Mouse (Mus musculus): ENCODE measurements around the gene Itga10. TPM values are rescaled to one million over a fixed set of nuclear protein-coding genes. Genes with fewer than 3 reads are reported as not detected.
"Not testable (repeated sequence)": the region's sequence is repeated elsewhere in the genome, so short reads cannot be mapped to it uniquely, and the experiment has no call there.

Gene Itga10
- total RNA-seq, 2 experiments from 2014 or later: 2.3 to 2.5 TPM

DNA sequence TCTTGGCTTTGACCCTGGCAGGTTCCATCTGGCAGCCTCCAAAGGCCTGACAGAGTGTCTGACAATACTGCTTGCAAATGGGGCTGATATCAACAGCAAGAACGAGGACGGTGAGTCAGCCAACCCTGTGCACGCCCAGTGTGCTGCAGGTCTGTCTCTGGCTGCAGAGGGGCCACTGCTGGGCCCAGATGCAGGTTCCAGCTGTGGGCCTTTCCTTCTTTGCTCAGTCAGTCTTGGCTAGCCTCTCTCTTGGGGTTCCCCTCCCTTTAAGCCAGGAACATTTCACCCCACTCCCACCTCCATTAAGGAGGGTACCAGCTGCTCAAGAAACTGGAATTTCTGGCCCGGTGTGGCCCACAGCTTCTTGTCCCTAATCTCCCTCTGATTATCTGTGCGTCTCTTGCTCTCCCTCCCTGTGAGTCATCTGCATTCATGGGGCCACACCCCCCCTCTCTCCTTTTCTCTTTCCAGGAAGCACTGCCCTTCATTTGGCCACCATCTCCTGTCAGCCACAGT lies 33.8 kb downstream of the Itga10 start:
- DNase-seq (ENCODE audit: low spot score in 2 of 2): no peak

GRCm38 (mm10) chr3:96680269-96680956 lies 35.0 kb downstream of the Itga10 start:
- DNase-seq (ENCODE audit: low spot score in 2 of 2): no peak

DNA sequence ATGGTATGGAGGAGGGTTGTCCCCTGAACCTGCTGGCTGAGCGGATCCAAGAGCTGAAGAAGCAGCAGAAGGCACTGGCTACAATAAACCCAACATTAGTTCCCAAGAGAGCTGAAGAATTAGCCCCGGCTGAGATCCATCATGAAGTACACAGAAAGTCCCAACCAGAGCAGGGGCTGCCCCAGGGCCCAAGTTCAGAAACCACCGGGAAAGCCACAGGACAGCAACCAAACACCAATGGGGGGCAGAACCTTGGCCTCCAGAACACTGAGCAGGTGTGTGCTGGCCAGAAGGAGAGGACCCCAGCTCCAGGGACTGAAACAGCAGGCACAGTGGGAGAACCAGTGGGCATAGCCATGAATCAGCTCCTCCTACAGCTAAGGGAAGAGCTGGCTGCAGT lies 38.1 kb downstream of the Itga10 start:
- DNase-seq (ENCODE audit: low spot score in 2 of 2): no peak

- DNase-seq (ENCODE audit: low spot score in 2 of 2): no peak
These were observed 38.9 kb downstream of the Itga10 start for GRCm38 (mm10) chr3:96684151-96684821.

DNA sequence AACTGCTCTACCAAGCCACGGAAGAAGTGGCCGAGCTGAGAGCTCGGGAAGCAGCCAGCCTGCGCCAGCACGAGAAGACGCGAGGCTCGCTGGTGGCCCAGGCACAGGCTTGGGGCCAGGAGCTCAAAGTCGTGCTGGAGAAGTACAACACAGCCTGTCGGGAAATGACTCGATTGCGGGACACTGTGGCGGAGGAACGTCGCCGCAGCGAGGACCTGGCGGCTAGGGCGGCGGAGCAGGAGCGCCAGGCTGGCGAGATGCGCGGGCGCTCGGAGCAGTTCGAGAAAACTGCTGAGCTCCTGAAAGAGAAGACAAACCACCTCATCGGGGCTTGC lies 39.4 kb downstream of the Itga10 start:
- DNase-seq (ENCODE audit: low spot score in 2 of 2): no peak

DNA sequence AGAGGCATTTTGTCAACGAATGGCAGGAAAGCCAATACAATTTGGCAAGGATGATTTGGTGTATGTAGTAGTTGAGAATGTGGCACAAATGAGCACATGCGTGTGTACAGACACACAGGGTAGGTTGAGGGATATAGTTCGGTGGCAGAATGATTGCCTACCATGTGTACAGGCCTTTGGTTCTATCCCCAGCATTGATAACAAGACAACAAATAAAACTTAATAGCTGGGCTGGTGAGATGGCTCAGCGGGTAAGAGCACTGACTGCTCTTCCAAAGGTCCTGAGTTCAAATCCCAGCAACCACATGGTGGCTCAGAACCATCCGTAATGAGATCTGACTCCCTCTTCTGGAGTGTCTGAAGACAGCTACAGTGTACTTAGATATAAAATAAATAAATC lies 40.7 kb downstream of the Itga10 start:
- not testable (repeated sequence) for DNase-seq (ENCODE audit: low spot score in 2 of 2)

- no peak for DNase-seq (ENCODE audit: low spot score in 2 of 2)
These were observed 43.5 kb downstream of the Itga10 start for GRCm38 (mm10) chr3:96688854-96689253.

DNA sequence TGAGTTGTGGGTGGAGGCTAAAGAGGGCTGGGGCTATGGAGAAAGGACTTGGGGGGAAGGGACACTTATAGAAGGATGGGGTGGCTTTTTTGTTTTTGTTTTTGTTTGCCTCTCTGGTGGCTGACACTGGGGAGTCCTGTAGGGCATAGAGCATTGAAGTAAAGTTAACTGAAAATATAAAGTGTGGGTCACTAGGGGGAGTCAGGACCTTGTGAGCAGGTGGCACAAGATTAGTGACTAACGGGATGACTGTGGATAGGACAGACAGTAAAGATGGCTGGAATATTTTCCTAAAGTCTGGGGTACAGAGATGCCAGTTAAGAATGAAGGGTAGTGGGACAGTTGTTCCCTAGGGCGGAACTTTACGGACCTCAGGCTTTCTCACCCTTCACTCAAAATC lies 44.9 kb downstream of the Itga10 start:
- no peak for DNase-seq (ENCODE audit: low spot score in 2 of 2)

DNA sequence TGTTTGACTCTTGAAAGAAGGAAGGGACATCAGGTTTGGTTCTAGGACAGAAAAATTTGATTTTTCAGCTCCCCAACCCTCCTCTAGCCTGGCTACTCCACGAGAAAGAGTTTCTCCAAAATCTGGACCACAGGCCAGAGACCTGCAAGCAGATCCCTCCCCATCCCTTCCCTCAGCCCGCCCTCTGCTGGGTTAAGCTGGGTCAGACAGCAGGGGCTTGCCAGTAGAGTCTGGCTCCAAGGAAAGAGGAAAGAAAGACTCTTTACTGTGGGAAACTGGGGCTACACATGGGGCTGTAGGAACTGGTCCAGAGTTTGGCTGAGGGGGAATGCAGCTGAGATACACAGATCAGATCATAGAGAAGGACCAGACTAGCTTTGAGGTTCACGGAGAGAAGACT lies 47.1 kb downstream of the Itga10 start:
- DNase-seq (ENCODE audit: low spot score in 2 of 2): no peak

DNA sequence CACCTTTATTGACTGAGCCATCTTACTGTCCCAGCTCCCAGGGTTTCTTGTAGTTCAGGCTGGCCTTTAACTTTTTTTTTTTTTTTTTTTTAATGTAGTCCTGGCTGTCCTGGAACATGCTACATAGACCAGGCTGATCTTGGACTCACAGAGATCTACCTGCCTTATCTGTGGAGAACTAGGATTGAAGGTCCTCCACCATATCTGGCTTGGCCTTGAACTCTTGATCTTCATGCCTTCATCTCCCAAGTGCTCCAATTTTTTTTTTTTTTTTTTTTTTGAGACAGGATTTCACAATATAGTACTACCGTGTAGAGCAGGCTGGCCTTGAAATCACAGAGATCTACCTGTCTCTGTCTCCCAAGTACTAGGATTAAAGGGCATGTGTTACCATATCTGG lies 48.2 kb downstream of the Itga10 start:
- DNase-seq (ENCODE audit: low spot score in 2 of 2): no peak

- DNase-seq (ENCODE audit: low spot score in 2 of 2): peak; percentile 29 to 58
These were observed 50.9 kb downstream of the Itga10 start, which contains the start of gene Pias3 for GRCm38 (mm10) chr3:96696198-96696765. Gene Pias3, plus strand, starts transcription at chr3:96696384.

GRCm38 (mm10) chr3:96696766-96697732 lies 51.7 kb downstream of the Itga10 start:
- DNase-seq (ENCODE audit: low spot score in 2 of 2): peak; percentile 74 to 82

DNA sequence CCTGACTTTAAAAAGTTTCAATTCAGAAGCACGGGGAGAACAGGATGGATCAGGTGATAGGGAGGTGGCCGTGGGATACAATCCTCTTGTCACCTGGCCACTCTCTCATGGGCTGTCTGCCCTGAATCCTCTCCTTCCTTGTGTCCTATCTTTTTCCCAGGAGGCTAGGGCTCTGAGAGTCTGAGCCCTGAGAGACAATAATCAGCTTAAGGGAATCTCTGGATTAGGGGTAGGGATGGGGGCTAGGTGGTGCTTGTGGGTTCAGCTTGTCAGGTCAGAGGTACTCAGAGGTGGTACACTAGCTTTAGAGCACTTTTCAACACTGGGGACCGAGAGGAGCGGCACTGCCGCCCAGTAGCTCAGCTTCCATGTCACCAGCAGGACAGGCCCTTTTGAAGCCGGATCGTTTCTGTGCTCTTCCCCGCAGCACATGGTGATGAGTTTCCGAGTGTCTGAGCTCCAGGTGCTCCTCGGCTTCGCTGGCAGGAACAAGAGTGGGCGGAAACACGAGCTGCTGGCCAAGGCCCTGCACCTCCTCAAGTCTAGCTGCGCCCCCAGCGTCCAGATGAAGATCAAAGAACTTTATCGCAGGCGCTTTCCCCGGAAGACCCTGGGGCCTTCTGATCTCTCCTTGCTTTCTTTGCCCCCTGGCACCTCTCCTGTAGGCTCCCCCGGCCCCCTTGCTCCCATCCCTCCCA lies 53.8 kb downstream of the Itga10 start:
- peak; percentile 53 to 63 for DNase-seq (ENCODE audit: low spot score in 2 of 2)

DNA sequence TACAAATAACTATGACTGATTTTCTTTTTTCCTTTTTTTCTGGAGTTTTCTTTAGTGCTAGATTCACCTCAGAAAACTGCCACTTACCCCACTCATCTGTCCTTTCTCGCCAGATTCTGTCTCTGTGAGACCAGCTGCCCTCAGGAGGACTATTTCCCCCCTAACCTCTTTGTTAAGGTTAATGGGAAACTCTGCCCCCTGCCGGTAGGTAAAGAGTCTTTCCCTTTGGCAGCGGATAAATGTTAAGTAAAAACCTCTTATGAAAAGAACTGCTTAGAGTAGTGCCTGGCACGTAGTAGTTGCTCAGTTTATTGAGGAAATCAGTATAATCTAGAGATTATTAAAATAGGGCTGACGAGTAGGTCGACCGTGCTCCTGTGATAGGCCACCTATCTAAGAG lies 55.0 kb downstream of the Itga10 start:
- DNase-seq (ENCODE audit: low spot score in 2 of 2): peak in 1 of 2 experiments; percentile 27

DNA sequence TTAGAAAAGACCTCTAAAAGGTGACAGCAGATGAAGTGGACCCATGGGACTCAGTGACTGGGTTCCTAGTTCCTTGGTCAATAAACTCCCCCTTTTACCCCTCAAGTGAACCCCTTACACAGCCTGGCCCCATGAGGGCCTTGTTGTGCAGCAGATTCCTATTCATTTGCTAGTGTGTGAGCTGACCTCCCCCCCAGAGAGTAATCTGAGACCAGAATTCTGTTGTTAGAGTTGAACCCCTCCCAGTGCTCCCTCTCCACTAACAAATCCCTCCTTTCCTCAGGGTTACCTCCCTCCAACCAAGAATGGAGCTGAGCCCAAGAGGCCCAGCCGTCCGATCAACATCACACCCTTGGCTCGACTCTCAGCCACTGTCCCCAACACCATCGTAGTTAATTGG lies 55.6 kb downstream of the Itga10 start:
- no peak for DNase-seq (ENCODE audit: low spot score in 2 of 2)

- DNase-seq (ENCODE audit: low spot score in 2 of 2): no peak
These were observed 59.4 kb downstream of the Itga10 start for GRCm38 (mm10) chr3:96704778-96705177.

DNA sequence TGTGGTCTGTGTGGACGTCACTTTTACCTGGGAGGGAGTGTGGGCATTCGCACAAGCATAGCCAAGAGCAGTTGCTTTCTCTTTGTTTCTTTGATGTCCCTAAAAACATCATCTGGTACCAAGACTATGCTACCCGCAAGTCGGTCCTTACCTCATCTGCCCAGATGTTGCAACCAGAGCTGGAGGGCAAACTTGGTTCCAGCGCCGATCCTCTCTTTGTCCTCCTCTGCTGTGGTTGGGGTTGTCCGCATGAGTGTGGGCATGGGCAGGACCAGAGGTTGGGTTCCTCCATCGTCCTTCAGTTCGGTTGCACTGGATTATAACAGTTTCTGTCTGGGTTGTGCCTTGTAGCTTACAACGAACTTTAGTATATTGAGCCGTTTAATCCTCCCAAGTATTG lies 60.8 kb downstream of the Itga10 start:
- no peak for DNase-seq (ENCODE audit: low spot score in 2 of 2)

DNA sequence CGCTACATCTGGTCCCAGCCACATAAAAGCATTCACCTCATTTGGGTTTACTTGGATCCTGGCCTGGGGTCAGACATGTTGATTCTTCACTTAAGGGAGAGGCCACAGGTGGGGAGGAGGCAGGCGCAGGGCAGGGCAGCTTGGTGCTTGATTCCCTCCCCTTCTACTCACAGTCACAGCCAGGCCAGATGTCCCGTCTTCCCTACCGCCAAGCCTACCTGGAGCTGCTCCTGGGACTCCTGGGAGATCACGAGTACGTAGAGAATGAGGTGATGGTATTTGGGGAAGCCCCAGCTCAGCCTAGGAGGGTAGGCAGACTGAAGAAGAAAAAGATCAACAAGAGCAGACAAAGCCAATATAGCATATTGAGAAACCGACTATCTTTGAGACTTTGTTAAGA lies 61.6 kb downstream of the Itga10 start:
- DNase-seq (ENCODE audit: low spot score in 2 of 2): no peak

DNA sequence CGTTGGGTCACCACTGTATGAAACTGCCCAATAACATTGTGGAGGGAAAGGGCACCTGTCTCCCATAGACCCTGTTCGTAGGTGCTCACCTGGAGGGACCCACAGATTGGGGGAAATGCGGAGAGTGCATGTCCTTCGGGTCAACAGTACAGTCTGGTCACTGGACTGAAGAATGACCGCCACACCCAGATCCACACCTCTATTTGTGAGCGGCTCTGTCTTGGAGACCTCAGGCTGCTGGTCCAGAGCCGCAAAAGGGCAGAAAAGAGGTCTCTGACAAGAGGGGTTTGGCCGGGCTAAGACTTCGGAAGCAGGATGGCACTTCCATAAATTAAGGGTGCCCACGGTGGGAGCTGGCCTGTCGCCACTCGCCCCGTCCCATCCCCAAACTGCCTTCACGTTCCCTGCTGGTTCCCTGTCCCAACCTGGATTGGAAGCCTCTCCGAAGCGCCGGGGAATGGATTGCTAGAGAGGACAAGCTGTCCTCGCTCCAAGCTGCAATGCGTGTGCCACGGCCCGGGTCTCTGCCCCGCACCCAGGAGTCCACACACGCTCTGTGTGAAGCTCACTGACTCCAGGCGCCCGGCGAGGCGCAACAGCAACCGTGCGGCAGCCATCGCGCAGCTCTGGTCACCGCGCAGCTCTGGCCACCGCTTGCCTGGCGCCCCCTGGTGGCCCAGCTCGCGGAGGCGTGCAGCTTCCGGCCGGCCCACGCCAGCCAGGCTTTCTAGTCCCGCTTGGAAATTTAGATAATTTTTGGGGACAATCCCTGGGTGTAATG lies 62.7 kb downstream of the Itga10 start, which contains the start of gene Nudt17:
Gene Nudt17, minus strand, starts transcription at position 660 of the 781 bp plus-strand sequence.
- peak; percentile 87 to 90 for DNase-seq (ENCODE audit: low spot score in 2 of 2)

DNA sequence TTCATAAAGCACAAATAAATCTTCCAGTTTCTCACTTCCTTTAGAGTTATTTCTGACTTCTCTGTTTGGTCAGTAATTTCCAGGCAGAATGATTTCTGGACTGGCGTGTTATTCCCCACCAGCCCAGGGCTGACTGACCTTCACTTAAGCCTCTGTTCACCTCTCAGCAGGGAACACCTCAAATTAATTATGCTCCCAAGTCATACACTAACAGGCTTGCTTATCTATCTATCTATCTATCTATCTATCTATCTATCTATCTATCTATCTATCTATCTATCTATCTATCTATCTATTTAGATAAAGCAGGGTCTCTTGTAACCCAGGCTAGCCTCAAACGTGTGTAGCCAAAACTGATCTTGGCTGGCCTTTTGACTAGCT lies 63.3 kb downstream of the Itga10 start:
- DNase-seq (ENCODE audit: low spot score in 2 of 2): no peak
